Mouse (Mus musculus) lung, embryonic 16.5 days (tissue): Measurements from ENCODE around the gene Rbm20. TPM values are rescaled to one million over a fixed set of nuclear protein-coding genes. Genes with fewer than 3 reads are reported as not detected.

Experiments
- ATAC-seq: fragments of 200-750 bp; cut with Nextera tagmentation; 2 replicates; pipeline ENCODE4 v1.8.0; 2017; ENCODE audit warnings: low read depth, mild to moderate bottlenecking, moderate library complexity
- H3K27ac ChIP-seq: fragments of 300-500 bp; sonication (generic); 2 replicates; pipeline ENCODE4 v1.5.1; 2014; ENCODE audit warnings: mild to moderate bottlenecking, control low read depth, low read length
- H3K27me3 ChIP-seq: fragments of 300-500 bp; sonication (generic); 2 replicates; pipeline ENCODE4 v1.6.1; 2014; ENCODE audit warnings: low read depth, low read length, mixed read lengths; ENCODE audit not compliant: control insufficient read depth, insufficient read depth
- H3K36me3 ChIP-seq: fragments of 300-500 bp; sonication (generic); 2 replicates; pipeline ENCODE4 v1.6.1; 2014; ENCODE audit warnings: low read length; ENCODE audit not compliant: control insufficient read depth, insufficient read depth
- H3K4me1 ChIP-seq: fragments of 300-500 bp; sonication (generic); replicated peaks from 2 replicates; pipeline ENCODE4 v1.6.1; 2014; ENCODE audit warnings: low read length, mixed read lengths; ENCODE audit not compliant: control insufficient read depth, insufficient read depth
- H3K4me2 ChIP-seq: fragments of 300-500 bp; sonication (generic); 2 replicates; pipeline ENCODE4 v1.6.1; 2014; ENCODE audit warnings: low read depth, low read length, control low read depth
- H3K4me3 ChIP-seq: fragments of 300-500 bp; sonication (generic); 2 replicates; pipeline ENCODE4 v1.5.1; 2014; ENCODE audit warnings: mild to moderate bottlenecking, low read length, control low read depth
- H3K9ac ChIP-seq: fragments of 300-500 bp; sonication (generic); 2 replicates; pipeline ENCODE4 v1.6.1; 2014; ENCODE audit warnings: low read length, control low read depth
- H3K9me3 ChIP-seq: fragments of 300-500 bp; sonication (generic); 2 replicates; pipeline ENCODE4 v1.6.1; 2016; ENCODE audit warnings: low read length; ENCODE audit not compliant: control insufficient read depth
- WGBS: fragments of 180-500 bp; shearing (Covaris S2); extraction: QIAGEN DNeasy Blood & Tissue Kit; methylation state at CpG from one replicate; pipeline ENCODE4 v1.1.7; 2014; 5-methylcytosine and 5-hydroxymethylcytosine counted together
- polyA plus RNA-seq: library from polyadenylated mRNA; unstranded; fragments of >200 nt; fragmentation: Nextera tagmentation; extraction: Ambion mirVana; gene quantifications from 2 replicates; pipeline ENCODE4 v1.2.1, GENCODE M21; 2015

Gene Rbm20
- polyA plus RNA-seq, 1 experiment from 2014 or later = 1.5 TPM

DNA sequence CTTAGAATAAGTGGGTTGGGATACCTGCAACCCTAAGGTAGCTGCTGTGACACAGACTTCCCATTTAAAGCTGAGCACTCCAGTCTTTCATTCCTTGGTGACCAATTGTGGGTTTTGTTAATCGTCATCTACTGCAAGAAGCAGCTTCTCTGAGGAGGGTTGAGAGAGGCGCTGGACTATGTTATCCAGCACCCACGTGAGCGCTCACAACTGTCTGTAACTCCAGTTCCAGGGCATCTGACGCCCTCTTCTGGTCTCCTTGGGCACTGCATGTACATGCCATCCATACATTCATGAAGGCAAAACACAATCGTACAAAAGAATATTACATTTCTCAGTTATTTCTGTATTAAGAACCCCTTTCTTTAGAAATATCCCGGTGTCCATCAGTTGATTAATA is 75.9 kb downstream of the Rbm20 start:
- Histone ChIP-seq H3K4me1 (no peaks in the 10 kb centered on the region), H3K4me2 (no peak overlapping the region), H3K27me3 (no peaks in the 10 kb centered on the region), H3K4me3 (no peak overlapping the region), H3K36me3 (no peaks in the 10 kb centered on the region), H3K27ac (no peak overlapping the region), H3K9me3 (peaks cover 4% of the 10 kb centered on the region; the same call in 1 of the 2 replicates), H3K9ac (no peak overlapping the region)
- ATAC-seq = no peak
- WGBS = 59% methylated on average over 7 of the region's 7 CpGs

DNA sequence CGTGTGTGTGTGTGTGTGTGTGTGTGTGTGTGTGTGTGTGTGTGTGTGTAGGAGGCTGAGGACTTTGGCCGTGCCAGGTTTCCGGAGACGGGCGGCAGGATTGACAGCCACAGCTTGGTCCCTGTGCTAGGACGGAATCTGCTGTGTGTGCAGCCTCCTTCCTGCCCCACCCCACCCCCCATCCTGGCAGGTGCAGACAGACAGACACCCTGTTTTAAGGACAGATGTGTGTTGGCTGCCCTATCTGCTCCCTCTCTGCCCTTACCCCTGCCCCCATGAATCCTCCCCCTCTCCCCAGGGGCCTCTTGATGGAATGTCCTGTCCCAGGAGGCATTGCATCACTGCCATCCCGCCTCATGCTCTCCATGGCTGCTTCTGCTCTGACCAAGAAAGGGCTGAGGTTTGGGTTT is 77.3 kb downstream of the Rbm20 start:
- H3K9me3 ChIP-seq = peaks cover 4% of the 10 kb centered on the region; the same call in 1 of the 2 replicates
- H3K9ac ChIP-seq = no peak overlapping the region
- no peaks in the 10 kb centered on the region for H3K4me1 ChIP-seq
- no peak overlapping the region for H3K4me3 ChIP-seq
- no peak overlapping the region for H3K4me2 ChIP-seq
- ATAC-seq = no peak
- H3K27me3 ChIP-seq = no peaks in the 10 kb centered on the region
- H3K36me3 ChIP-seq = no peaks in the 10 kb centered on the region
- 54% methylated on average over 7 of the region's 7 CpGs for WGBS
- H3K27ac ChIP-seq = no peak overlapping the region

DNA sequence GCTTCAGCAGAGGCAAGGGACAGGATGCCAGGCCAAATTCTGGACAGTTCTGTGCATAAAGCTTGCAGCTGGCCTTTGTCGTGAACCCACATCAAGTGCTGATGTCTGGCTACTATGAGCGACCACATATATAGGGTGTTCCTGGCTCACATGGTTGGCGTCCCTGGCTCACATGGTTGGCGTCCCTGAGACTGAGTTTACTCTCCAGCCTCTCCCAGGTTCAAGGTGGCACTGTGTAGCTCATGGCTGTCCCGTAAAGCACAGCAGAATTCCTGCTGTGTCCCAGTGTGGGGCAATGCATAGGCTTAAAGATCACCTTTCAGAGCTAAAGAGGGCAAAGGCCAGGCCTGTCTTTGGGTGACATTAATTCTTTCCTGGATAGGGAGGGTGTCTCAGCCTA is 78.2 kb downstream of the Rbm20 start:
- WGBS = 68% methylated on average over 5 of the region's 5 CpGs
- Histone ChIP-seq H3K9me3 (peaks cover 4% of the 10 kb centered on the region; the same call in 1 of the 2 replicates), H3K9ac (no peak overlapping the region), H3K27me3 (no peaks in the 10 kb centered on the region), H3K4me2 (no peak overlapping the region), H3K36me3 (no peaks in the 10 kb centered on the region), H3K4me1 (no peaks in the 10 kb centered on the region), H3K27ac (no peak overlapping the region), H3K4me3 (no peak overlapping the region)
- ATAC-seq = no peak

DNA sequence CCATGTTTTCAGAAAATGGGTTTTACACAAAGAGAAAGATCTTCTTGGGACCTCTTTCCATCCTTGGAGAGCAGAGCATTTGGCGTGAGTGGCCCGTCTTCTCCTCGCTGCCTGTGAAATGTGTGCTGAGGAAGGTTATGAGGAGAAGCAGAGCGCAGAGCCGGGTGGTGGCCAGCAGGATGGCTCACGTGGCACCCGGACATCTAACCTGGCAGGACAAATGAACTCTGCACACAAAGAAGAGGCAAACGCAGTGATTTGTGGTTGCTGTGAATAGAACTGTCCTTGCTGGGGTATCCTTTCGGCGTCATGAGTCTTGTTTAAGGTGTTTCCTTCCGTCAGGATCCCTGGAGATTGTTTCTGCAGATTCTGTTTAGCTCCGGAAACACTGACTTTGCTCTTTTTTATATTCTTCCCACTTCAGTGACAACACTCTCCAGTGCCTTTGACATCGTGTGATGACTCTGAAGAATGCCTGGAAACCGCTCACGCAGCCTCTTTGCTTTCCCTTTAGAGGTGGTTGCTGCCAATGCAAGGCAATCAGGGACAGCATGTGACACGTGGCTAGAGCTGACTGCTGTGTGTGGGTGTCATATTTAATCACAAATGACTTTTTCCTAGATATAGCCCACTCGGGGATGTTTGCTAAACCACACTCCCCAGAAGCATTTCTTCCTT is 80.5 kb downstream of the Rbm20 start:
- Histone ChIP-seq H3K27me3 (no peaks in the 10 kb centered on the region), H3K4me1 (no peaks in the 10 kb centered on the region), H3K4me3 (no peak overlapping the region), H3K4me2 (no peak overlapping the region), H3K27ac (no peak overlapping the region), H3K36me3 (no peaks in the 10 kb centered on the region), H3K9me3 (peaks cover 4% of the 10 kb centered on the region; the same call in 1 of the 2 replicates), H3K9ac (no peak overlapping the region)
- WGBS = 78% methylated on average over 17 of the region's 17 CpGs
- ATAC-seq = no peak

DNA sequence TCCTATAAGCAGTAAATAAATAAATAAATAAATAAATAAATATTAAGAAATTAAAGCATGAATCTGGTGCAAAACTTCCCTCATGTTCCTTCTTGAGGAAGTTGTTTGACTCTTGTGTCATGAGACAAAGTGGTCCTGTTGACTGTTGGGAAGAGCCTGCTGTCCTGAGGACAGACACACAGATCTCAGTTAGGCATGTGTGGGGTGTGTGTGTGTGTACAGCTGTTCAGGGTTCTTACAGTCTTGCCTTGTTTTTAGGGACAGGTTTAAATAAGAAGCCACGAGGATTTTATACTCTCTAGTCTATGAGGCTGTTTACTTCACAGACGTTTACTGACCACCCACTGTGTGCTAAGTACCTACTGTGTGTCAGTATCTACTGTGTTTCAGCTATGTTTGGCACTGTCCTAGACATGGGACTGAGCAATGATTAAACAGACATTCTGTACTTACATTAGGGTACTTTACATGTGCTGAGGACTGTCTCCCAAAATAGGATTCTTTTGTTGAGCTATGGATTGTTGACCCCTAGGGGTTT is 81.8 kb downstream of the Rbm20 start:
- Histone ChIP-seq H3K9ac (no peak overlapping the region), H3K27me3 (no peaks in the 10 kb centered on the region), H3K27ac (no peak overlapping the region), H3K36me3 (no peaks in the 10 kb centered on the region), H3K4me1 (no peaks in the 10 kb centered on the region), H3K4me2 (no peak overlapping the region), H3K4me3 (no peak overlapping the region), H3K9me3 (peaks cover 4% of the 10 kb centered on the region; the same call in 1 of the 2 replicates)
- ATAC-seq = no peak
- WGBS = 65% methylated on average over 2 of the region's 2 CpGs

DNA sequence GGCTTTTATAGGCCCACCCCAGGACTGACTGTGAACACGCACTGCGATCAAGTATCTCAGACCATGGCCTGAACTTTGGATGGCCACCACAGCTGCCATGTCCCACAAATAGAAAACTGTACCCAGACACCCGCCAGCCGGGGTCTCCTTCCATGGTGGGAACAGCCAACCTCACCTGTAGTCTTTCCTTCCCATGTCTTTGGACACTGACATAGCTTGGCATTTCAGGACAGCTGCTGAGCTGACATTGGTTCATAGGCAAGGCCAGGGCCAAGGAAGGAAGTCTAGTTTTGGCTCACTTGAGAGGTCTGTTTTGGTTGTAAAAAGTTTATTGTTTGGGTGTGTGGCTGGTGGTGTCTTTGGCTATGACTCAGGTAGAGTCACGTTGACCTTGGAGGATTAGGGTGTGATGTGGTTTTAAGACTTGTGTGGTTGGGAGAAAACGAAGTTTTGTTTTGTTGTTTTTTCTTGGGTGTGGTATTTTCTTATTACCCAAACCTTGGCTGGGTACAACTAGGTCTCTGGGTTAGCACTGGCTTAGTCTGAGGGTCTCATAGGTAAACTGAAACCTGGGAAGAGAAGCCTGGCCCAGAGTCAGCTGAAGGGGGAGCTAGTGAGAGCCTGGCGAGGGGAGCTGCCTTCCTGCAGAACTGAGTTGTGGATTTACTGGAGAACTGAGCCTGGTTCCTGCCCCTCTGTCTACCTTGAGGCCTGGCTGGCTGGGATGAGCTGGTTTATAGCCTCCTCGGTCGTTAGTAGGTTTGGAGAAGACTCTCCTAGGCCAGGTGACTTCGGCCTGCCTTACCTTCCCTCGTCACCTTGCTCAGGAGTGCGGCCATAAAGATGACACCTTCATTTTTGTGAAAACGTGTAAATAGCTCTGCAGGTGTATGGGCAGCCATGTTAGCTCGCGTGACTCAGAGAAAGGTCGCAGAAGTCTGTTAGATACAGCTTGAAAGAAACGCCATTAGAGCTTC is 83.3 kb downstream of the Rbm20 start:
- Histone ChIP-seq H3K27me3 (no peaks in the 10 kb centered on the region), H3K4me1 (no peaks in the 10 kb centered on the region), H3K4me3 (no peak overlapping the region), H3K36me3 (no peaks in the 10 kb centered on the region), H3K9me3 (peaks cover 4% of the 10 kb centered on the region; the same call in 1 of the 2 replicates), H3K4me2 (no peak overlapping the region), H3K9ac (no peak overlapping the region), H3K27ac (no peak overlapping the region)
- no peak for ATAC-seq
- 78% methylated on average over 17 of the region's 17 CpGs for WGBS

DNA sequence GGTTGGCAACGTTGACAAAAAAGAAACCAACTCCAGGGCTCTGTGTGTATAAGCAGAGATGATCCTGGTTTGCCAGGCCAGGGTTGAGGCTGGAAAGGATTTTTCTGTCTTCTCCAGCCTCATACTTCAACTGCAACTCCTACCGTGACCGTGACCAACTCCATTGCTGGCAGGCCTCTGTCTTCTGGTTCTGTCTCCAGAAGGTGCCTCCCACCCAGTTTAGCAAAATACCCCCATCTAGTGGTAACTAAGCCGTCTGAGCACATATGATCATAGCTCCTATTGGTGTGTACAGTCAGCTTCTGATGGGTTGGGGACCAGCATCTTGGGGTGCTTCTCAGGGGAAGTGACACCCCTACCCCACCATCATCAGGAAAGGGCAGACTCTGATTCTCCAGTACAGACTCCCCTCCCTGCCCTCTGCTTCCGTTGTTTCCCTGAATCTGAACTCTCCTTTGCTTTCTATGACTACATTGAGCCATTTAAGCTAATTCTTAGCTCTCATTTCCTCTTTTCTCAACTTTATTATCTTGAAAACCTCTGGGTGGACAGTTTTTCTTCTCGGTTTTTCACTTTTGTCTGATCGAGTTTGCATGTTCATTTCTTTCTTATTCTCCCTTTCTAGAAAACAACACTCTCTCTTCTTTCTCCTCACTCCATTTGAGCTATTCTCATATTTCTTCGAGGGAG is 85.8 kb downstream of the Rbm20 start:
- H3K27ac ChIP-seq = no peak overlapping the region
- 53% methylated on average over 8 of the region's 8 CpGs for WGBS
- ATAC-seq = peak; percentile 73; the same call in 1 of the 2 replicates

DNA sequence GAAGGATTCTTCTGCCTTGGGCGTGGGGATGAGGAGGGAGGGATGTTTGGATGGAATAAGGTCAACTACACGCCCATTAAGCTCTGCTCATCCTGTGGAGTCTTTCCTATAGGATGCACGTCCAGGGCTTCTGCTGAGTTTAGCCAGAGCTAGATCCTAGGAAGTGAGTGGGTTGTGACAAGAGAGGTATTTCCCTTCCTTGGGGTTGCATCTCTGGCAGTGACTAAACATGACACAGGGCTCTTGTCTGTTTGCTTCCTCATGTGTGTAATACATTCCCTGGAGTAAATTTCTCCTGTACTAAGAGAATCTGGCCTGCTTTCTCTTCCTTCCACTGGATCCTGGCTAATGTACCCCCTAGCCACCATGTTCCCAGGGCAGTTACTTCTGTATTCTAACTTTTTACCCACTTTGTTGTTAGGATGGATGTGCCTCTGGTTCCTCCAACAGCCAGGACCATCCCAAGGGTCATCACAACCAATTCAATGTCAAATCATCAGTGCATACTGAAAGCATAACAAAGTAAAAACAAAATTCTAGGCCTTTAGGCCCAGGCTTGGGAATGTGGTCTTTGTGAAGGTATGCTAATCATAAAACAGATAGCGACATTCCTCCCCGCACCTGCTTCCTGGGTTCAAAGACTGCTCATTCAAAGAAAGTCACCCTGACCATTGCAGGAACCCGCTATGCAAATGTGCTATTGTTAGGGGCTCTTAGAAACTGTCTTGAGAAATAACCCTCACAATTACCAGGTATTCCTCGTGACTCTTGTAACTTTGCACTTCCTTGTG is 87.8 kb downstream of the Rbm20 start:
- Histone ChIP-seq H3K27ac (no peak overlapping the region), H3K4me2 (no peak overlapping the region), H3K36me3 (no peaks in the 10 kb centered on the region), H3K4me3 (no peak overlapping the region), H3K4me1 (peaks cover 2% of the 10 kb centered on the region; the same call in 1 of the 2 replicates), H3K9me3 (no peaks in the 10 kb centered on the region), H3K27me3 (no peaks in the 10 kb centered on the region), H3K9ac (no peak overlapping the region)
- ATAC-seq = no peak
- WGBS = 80% methylated on average over 7 of the region's 7 CpGs

More for the DNA sequence above, 85.8 kb downstream of the Rbm20 start:
- H3K4me1 ChIP-seq = no peaks in the 10 kb centered on the region
- H3K9me3 ChIP-seq = no peaks in the 10 kb centered on the region
- H3K4me3 ChIP-seq = no peak overlapping the region
- no peaks in the 10 kb centered on the region for H3K27me3 ChIP-seq
- H3K9ac ChIP-seq = no peak overlapping the region
- H3K36me3 ChIP-seq = no peaks in the 10 kb centered on the region
- no peak overlapping the region for H3K4me2 ChIP-seq
